Comparison of ENCODE assay signal across 29 mouse cellular contexts in genomic region chr9:84090316-84091063, GRCm38 (mm10).
A peak's percentile ranks its signal among the peaks of the same experiment; 100 is the strongest.
DNase-seq lines count a peak whose midpoint lies in the region; ATAC-seq and TF ChIP-seq lines count a peak whose summit lies in the region.
"Had no signal": no experiment of that assay in that cellular context is flagged by ENCODE, and none has a peak within 500 bp of the region (broad histone marks: within the 10 kb centered on the region; RNA-seq: fewer than 3 reads in every experiment).

No protein-coding gene starts in this region.

- no peaks in the 10 kb centered on the region for H3K9me3 ChIP-seq in MEL (replicated peaks; ENCODE audit: insufficient read depth, low read length)
- no peaks in the 10 kb centered on the region for H3K9me3 ChIP-seq in liver, embryonic 13.5 days (replicated peaks)
- H3K9me3 ChIP-seq in heart, embryonic 12.5 days (replicated peaks), result no peaks in the 10 kb centered on the region
- H3K9me3 ChIP-seq: embryonic facial prominence, embryonic 13.5 days; forebrain, embryonic 12.5 days; hindbrain, embryonic 10.5 days; hindbrain, embryonic 15.5 days; megakaryocyte, embryonic 14.5 days; midbrain, embryonic 13.5 days had no signal

- H3K79me2 ChIP-seq in MEL (ENCODE audit: control insufficient read depth, insufficient read depth, low read length, poor library complexity), result no peaks in the 10 kb centered on the region

- H3K27ac ChIP-seq in MEL (ENCODE audit: control insufficient read depth, low read depth, low read length), result no peak overlapping the region
- H3K27ac ChIP-seq in liver, embryonic 13.5 days, result peak overlapping the region; percentile 50
- no peak overlapping the region for H3K27ac ChIP-seq in heart, embryonic 12.5 days (ENCODE audit: poor library complexity, severe bottlenecking)
- H3K27ac ChIP-seq: embryonic facial prominence, embryonic 13.5 days; forebrain, embryonic 12.5 days; heart, adult 2 months; hindbrain, embryonic 10.5 days; hindbrain, embryonic 15.5 days; midbrain, embryonic 13.5 days had no signal

- no peak for TF ChIP-seq POLR2A in MEL (IDR thresholded peaks at IDR 0.05; ENCODE audit: control insufficient read depth in 1 of 2, insufficient read depth in 1 of 2, low read depth in 1 of 2, low read length in 2 of 2, poor library complexity in 1 of 2)

- TF ChIP-seq CTCF in MEL (IDR thresholded peaks at IDR 0.05 in 2 of 3, conservative IDR thresholded peaks at IDR 0.05 in 1 of 3; ENCODE audit: control insufficient read depth in 1 of 3, insufficient read depth in 1 of 3, low read depth in 2 of 3, low read length in 3 of 3, poor library complexity in 1 of 3, severe bottlenecking in 1 of 3), result no peak

- DNase-seq in MEL (ENCODE audit: low read depth, low spot score), result no peak
- DNase-seq in liver, embryonic 13.5 days, result no peak
- no peak for DNase-seq in gastrocnemius, postnatal 25 days
- no peak for DNase-seq in urinary bladder, postnatal 10 days (ENCODE audit: low spot score)
- DNase-seq: adrenal gland, postnatal 25 days; cerebellum, adult 8-10 months; cerebellum, postnatal 36 days; gastrocnemius, postnatal 36 days; heart, adult 2 months; heart, postnatal 14 days; kidney, adult 11 months; kidney, postnatal 14 days; layer of hippocampus, adult 9-11 months; lung, postnatal 36 days; retina, postnatal 1 day; right cerebral cortex, postnatal 14 days; thymus, adult 18-20 months; thymus, postnatal 36 days had no signal

- WGBS in liver, embryonic 13.5 days (ENCODE audit: insufficient replicate concordance), result 32% methylated on average over 9 of the region's 9 CpGs
- WGBS in heart, embryonic 12.5 days, result 51% methylated on average over 9 of the region's 9 CpGs

- H3K4me3 ChIP-seq in MEL (ENCODE audit: control insufficient read depth in 1 of 2, insufficient read depth in 1 of 2, low read depth in 2 of 2, low read length in 2 of 2), result no peak overlapping the region
- no peak overlapping the region for H3K4me3 ChIP-seq in liver, embryonic 13.5 days (replicated peaks)
- H3K4me3 ChIP-seq in heart, embryonic 12.5 days, result no peak overlapping the region
- H3K4me3 ChIP-seq: embryonic facial prominence, embryonic 13.5 days; erythroblast, embryonic 14.5 days; forebrain, embryonic 12.5 days; heart, adult 2 months; hindbrain, embryonic 10.5 days; hindbrain, embryonic 15.5 days; megakaryocyte, embryonic 14.5 days; midbrain, embryonic 13.5 days had no signal

- H3K27me3 ChIP-seq in MEL (ENCODE audit: control insufficient read depth in 1 of 2, insufficient read depth in 2 of 2, low read length in 2 of 2), result no peaks in the 10 kb centered on the region
- H3K27me3 ChIP-seq in liver, embryonic 13.5 days, result no peaks in the 10 kb centered on the region
- no peaks in the 10 kb centered on the region for H3K27me3 ChIP-seq in heart, embryonic 12.5 days (replicated peaks)
- H3K27me3 ChIP-seq: embryonic facial prominence, embryonic 13.5 days; forebrain, embryonic 12.5 days; hindbrain, embryonic 15.5 days; megakaryocyte, embryonic 14.5 days; midbrain, embryonic 13.5 days had no signal

- peak overlapping the region; percentile 43 for H3K4me2 ChIP-seq in liver, embryonic 13.5 days
- no peak overlapping the region for H3K4me2 ChIP-seq in heart, embryonic 12.5 days
- H3K4me2 ChIP-seq: embryonic facial prominence, embryonic 13.5 days; forebrain, embryonic 12.5 days; hindbrain, embryonic 15.5 days; midbrain, embryonic 13.5 days had no signal

- ATAC-seq in erythroblast, adult 5-6 weeks (replicated peaks; ENCODE audit: low FRiP score, poor library complexity, severe bottlenecking), result peak; percentile 82
- peak; percentile 92 for ATAC-seq in liver, embryonic 13.5 days (ENCODE audit: low read depth)
- ATAC-seq in megakaryocyte progenitor cell, adult 5-6 weeks (replicated peaks; ENCODE audit: poor library complexity), result peak; percentile 80
- ATAC-seq in heart, embryonic 12.5 days (ENCODE audit: insufficient number of reproducible peaks, low FRiP score), result no peak
- ATAC-seq: inflammation-experienced regulatory T-cells, adult 6 months; midbrain, embryonic 13.5 days had no signal

- TF ChIP-seq EP300 in MEL (IDR thresholded peaks at IDR 0.05; ENCODE audit: low read depth in 1 of 2, low read length in 2 of 2), result no peak

- H3K9ac ChIP-seq in MEL (ENCODE audit: control insufficient read depth, low read depth, low read length, poor library complexity, severe bottlenecking), result no peak overlapping the region
- no peak overlapping the region for H3K9ac ChIP-seq in liver, embryonic 13.5 days
- H3K9ac ChIP-seq in heart, embryonic 12.5 days, result no peak overlapping the region
- H3K9ac ChIP-seq: embryonic facial prominence, embryonic 13.5 days; forebrain, embryonic 12.5 days; hindbrain, embryonic 15.5 days; midbrain, embryonic 13.5 days had no signal

- no peaks in the 10 kb centered on the region; a peak in 1 of 4 replicates for H3K36me3 ChIP-seq in MEL (ENCODE audit: control insufficient read depth in 1 of 2, insufficient read depth in 2 of 2, low read length in 2 of 2)
- no peaks in the 10 kb centered on the region for H3K36me3 ChIP-seq in liver, embryonic 13.5 days
- H3K36me3 ChIP-seq in heart, embryonic 12.5 days, result no peaks in the 10 kb centered on the region
- H3K36me3 ChIP-seq: embryonic facial prominence, embryonic 13.5 days; forebrain, embryonic 12.5 days; hindbrain, embryonic 10.5 days; hindbrain, embryonic 15.5 days; midbrain, embryonic 13.5 days had no signal

- no peaks in the 10 kb centered on the region; a peak in 1 of 4 replicates for H3K4me1 ChIP-seq in MEL (ENCODE audit: control insufficient read depth in 1 of 2, insufficient read depth in 2 of 2, low read length in 2 of 2)
- H3K4me1 ChIP-seq in liver, embryonic 13.5 days (replicated peaks), result peaks cover 15% of the 10 kb centered on the region
- H3K4me1 ChIP-seq in heart, embryonic 12.5 days (replicated peaks), result 0 out of 2 replicates have a peak, but pooled peaks cover 6% of the 10 kb centered on the region
- H3K4me1 ChIP-seq: embryonic facial prominence, embryonic 13.5 days; forebrain, embryonic 12.5 days; hindbrain, embryonic 10.5 days; hindbrain, embryonic 15.5 days; megakaryocyte, embryonic 14.5 days; midbrain, embryonic 13.5 days had no signal

- no peak for TF ChIP-seq RAD21 in MEL (IDR thresholded peaks at IDR 0.05; ENCODE audit: low read depth, low read length)

TF ChIP-seq in MEL, 35 proteins besides CTCF, POLR2A, EP300 and RAD21:
- 0 out of 2 replicates have a peak, but pooled peaks have one; percentile 41 for TF ChIP-seq TCF12 (IDR thresholded peaks at IDR 0.05; ENCODE audit: low read depth, low read length)
- no peak for TF ChIP-seq TBP (IDR thresholded peaks at IDR 0.05; ENCODE audit: low read depth, low read length)
- no peak for TF ChIP-seq MEF2A (IDR thresholded peaks at IDR 0.05; ENCODE audit: extremely low read depth, insufficient replicate concordance, low read depth, low read length, poor library complexity, severe bottlenecking)
- TF ChIP-seq HCFC1 (IDR thresholded peaks at IDR 0.05; ENCODE audit: low read depth, low read length), result no peak
- TF ChIP-seq UBTF (IDR thresholded peaks at IDR 0.05; ENCODE audit: borderline replicate concordance, insufficient read depth, low read depth, low read length), result no peak
- TF ChIP-seq USF1 (IDR thresholded peaks at IDR 0.05; ENCODE audit: low read depth, low read length), result no peak
